Mouse (Mus musculus) cortical plate, adult 2 months (tissue): Measurements from ENCODE around the gene Slit3. TPM values are rescaled to one million over a fixed set of nuclear protein-coding genes. Genes with fewer than 3 reads are reported as not detected.

Source experiments
- H3K27ac ChIP-seq: fragments of 200-500 bp; 2 replicates; pipeline ENCODE4 v1.5.1; 2012; ENCODE audit warnings: low read length, control low read depth, inconsistent platforms; ENCODE audit not compliant: insufficient read depth
- H3K4me1 ChIP-seq: fragments of 200-500 bp; 2 replicates; pipeline ENCODE4 v1.6.1; 2011; ENCODE audit warnings: low read length; ENCODE audit not compliant: control insufficient read depth, insufficient read depth
- H3K4me3 ChIP-seq: fragments of 200-500 bp; 2 replicates; pipeline ENCODE4 v1.5.1; 2011; ENCODE audit warnings: mild to moderate bottlenecking, low read length, control low read depth; ENCODE audit not compliant: insufficient read depth
- CTCF ChIP-seq: fragments of 200-500 bp; IDR thresholded peaks from 2 replicates; pipeline ENCODE4 v1.5.1; 2011; ENCODE audit warnings: mild to moderate bottlenecking, control low read depth, low read length; ENCODE audit not compliant: insufficient read depth; ENCODE audit errors: extremely low read depth
- POLR2A ChIP-seq: fragments of 200-500 bp; IDR thresholded peaks from 2 replicates; pipeline ENCODE4 v1.6.1; 2011; ENCODE audit warnings: mild to moderate bottlenecking, low read length, control low read depth; ENCODE audit not compliant: insufficient read depth; ENCODE audit errors: extremely low read depth
- polyA plus RNA-seq: library from polyadenylated mRNA; depleted of rRNA; stranded (reverse); fragments of >200 nt; gene quantifications from 2 replicates; pipeline ENCODE4 v1.2.3, GENCODE M21; 2012

Slit3 gene
- polyA plus RNA-seq, 1 experiment, result 15.8 TPM

DNA sequence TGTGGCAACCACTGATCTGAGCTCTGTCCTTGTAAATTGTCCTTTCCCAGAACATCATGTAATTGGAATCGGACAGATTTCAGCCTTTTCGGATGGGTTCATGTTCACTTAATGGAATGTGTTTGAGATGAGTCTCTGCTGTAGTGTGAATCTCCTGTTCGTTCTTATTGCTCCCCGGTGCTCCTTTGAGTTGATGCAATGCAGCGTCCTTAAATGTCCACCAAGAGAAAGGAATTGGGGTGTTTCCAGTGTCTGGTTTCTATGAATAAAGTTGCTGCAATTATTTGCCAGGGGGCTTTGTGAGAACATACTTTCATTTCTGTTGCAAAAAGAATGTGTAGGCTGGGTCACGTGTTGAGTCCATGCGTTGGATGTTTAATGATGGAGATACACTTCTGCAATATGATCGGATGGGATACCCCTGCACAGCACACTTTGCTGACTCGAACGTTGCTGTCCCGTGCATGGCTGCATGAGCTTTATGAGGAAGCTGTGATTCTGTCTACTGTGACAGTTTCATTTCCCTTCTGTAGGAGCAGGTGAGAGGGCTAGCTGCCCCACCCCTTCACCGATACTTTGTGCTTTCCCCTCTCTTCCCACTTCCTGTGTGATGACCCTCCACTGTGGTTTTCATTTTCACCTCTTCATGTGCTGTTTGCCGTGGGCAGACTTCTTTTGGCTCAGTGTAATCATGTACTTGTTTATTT is 30.2 kb upstream of the Slit3 start:
- H3K27ac ChIP-seq, result no peak overlapping the region
- no peak overlapping the region for H3K4me3 ChIP-seq
- TF ChIP-seq POLR2A, result no peak
- TF ChIP-seq CTCF, result no peak
- H3K4me1 ChIP-seq, result no peaks in the 10 kb centered on the region; the same call in 1 of the 2 replicates

DNA sequence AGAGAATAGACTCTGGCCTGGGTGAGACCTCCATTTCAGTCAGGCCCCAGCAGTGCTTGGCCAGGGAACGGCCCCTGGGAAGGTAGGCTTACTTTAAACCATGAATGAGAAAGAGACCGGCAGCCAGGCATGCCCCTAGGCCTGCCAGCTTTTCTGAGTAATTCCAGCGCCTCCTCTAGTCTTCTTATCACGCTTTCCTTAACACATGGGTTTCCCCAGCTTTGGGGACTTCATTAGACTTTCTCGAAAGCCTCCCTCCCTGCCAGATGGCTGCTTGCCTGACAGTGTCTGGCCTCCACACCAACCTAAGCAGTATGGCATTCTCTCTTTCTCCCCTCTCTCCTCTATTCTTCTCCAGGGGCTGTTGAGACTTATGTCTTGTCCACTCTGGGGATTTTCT is 24.5 kb upstream of the Slit3 start:
- TF ChIP-seq CTCF (no peak), POLR2A (no peak)
- Histone ChIP-seq H3K27ac (no peak overlapping the region), H3K4me1 (no peaks in the 10 kb centered on the region), H3K4me3 (no peak overlapping the region)

DNA sequence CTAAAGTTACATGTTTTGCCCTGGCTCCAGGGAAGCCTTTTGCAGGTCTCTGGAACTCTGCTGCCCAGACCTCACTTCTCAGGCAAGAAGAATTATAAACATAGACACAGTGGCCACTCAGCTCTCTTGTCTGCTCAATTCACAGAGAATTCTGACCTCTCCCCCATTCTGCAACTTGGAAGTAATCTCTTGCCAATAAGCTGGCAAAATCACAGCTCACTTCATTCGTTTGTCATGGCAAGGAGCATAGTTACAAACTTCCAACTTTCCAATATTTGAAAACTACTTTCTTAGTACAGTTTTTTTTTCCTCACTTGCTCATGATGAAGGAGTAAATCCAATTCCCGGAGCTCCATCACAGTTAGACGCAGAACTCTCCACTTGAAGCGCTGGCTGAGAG is 11.2 kb upstream of the Slit3 start:
- TF ChIP-seq POLR2A, result no peak
- no peak for TF ChIP-seq CTCF
- H3K4me3 ChIP-seq, result no peak overlapping the region
- H3K4me1 ChIP-seq, result no peaks in the 10 kb centered on the region
- H3K27ac ChIP-seq, result no peak overlapping the region

DNA sequence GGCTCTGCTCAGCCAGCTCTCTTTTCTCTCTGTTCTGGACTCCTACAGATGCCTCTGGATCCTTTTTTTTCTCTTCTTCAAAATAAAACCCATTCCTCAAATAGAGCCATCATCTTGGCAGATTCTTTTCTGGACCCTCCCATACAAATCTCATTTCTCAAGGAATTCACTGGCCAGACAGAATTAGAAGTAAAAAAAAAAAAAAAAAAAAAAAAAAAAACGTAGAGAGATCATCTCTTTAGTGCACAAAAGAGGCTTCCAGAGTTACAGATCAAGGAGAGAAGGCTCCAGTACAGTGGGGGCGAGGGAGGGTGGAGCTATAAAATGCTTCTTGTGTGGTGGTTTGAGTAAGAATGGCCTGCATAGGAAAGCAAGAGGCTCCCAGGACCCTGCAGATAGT is 10.2 kb upstream of the Slit3 start:
- TF ChIP-seq CTCF (no peak), POLR2A (no peak)
- Histone ChIP-seq H3K27ac (no peak overlapping the region), H3K4me1 (no peaks in the 10 kb centered on the region), H3K4me3 (no peak overlapping the region)

DNA sequence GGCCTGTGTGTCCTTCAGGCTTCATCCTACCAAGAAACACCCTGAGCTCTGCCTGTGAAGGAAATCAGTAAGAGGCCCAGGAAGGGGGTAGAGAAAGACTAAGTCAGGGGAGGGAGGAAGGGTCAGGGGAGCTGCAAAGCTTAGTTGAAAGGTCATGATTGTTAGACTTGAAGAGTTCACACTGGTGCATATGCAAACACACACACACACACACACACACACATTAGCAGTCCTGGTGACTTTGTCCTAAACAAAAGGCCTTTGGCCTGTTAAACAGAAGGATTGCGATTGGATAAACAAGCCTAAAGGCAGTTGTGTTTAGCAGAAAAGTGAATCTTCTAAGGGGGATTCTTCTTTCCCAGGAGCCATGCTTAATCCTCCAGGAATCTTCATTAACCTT is 7.7 kb upstream of the Slit3 start:
- Histone ChIP-seq H3K27ac (no peak overlapping the region), H3K4me3 (no peak overlapping the region), H3K4me1 (no peaks in the 10 kb centered on the region)
- TF ChIP-seq POLR2A, result no peak
- TF ChIP-seq CTCF, result no peak

DNA sequence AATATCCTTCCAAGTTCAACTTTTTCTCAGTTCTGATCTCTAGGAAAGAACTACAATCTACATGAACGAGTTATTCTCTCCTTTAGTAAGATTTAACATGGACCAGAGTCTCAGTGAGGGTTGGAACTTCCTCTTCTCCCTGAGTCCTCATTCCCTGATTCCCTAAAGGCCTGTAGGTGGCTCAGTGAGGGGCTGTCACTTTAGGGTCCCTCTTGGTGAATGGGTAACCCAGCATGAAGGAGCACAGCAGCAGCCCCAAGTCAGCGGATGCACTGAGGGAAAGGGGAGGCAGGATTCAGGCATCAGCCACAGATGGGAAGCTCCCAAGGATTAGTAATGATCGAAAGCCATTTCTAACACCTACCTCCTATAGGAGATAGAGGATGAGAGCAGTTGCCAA is 4.6 kb upstream of the Slit3 start:
- Histone ChIP-seq H3K4me3 (no peak overlapping the region), H3K27ac (no peak overlapping the region), H3K4me1 (no peaks in the 10 kb centered on the region)
- TF ChIP-seq POLR2A (no peak), CTCF (no peak)

DNA sequence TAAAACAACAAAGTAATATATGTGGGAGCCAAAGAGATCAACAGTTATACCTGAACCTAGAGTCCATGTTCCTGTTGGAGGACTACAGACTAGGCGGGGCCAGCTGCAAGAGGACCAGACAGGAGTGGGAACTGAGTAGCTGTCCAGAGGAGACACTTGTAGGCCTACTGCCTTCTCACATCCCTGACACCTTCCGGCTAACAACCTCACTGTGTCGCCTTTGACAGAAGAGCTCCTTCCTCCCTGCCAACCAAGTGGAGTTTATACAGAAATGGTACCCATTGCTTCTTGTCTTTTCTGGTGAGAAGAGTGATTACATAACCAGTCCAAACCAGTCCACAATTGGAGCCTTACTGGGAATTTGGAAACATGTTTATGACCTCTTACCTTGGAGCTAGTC is 3.2 kb upstream of the Slit3 start:
- no peak overlapping the region for H3K27ac ChIP-seq
- TF ChIP-seq CTCF, result no peak
- no peak for TF ChIP-seq POLR2A
- no peaks in the 10 kb centered on the region for H3K4me1 ChIP-seq

DNA sequence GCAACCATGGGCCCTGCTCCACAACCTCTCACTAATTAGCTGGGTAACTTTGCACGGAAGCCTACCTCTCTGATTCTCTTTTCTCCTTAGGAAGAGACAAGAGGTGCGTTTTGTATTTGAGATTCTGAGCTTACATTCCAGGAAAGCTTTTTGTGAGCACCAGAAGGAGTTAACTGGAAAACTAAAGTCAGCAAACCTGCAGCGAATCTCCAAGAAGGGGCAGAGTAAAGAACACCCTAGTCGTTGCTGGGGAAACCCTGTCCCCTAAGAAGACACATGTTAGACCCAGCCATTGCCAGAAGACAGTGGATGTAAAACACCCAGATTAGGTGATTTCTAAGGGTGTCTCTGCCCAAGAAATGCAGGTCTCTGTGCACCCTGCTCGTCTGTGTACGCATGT is 2.3 kb upstream of the Slit3 start:
- H3K27ac ChIP-seq, result no peak overlapping the region
- TF ChIP-seq POLR2A (no peak), CTCF (no peak)
- no peak overlapping the region for H3K4me3 ChIP-seq
- no peaks in the 10 kb centered on the region for H3K4me1 ChIP-seq

More for the DNA sequence above, 3.2 kb upstream of the Slit3 start:
- no peak overlapping the region for H3K4me3 ChIP-seq

DNA sequence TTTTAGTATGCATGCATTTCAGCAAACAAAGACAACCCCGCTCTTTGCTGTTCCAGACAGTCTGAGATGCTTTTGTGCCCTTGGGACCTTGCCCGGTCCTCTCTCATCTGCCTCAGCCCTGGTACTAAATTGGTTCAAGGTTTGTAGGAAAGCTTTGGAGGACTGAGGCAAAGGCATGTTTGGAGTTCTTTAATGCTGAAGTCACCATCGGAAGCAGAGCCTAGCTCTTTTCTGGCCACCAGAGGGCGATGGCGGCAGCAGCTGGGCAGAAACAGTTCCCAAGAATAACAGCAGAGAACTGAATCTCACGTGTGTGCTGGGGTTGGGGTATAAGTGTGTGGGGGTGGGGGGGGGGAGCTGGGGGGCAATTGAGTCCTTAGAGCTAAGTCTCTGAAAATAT is 1.7 kb upstream of the Slit3 start:
- TF ChIP-seq CTCF (peak; percentile 88), POLR2A (no peak)
- Histone ChIP-seq H3K27ac (no peak overlapping the region), H3K4me1 (no peaks in the 10 kb centered on the region), H3K4me3 (no peak overlapping the region)

DNA sequence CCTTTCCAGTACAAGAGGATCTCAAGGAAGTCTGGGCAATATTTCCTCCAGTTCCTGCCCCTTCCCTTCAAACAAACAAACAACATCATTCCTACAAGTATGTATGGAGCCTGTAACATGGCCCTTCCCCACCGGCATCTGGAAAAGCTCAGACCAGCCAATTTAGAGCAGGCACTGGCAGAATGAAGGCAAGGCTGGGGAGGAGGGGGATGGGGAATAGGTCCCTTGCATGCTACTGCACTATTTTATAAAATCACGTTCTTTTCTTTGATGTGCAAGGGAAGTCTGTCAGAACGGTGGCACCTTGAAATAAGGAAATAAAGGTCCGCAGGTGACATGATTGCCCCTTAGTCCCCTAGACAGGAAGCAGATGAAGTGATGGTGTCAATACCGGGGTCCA is 948 bp upstream of the Slit3 start:
- no peak overlapping the region for H3K27ac ChIP-seq
- no peak overlapping the region for H3K4me3 ChIP-seq
- TF ChIP-seq POLR2A (no peak), CTCF (no peak)
- H3K4me1 ChIP-seq, result no peaks in the 10 kb centered on the region; the same call in none of the 2 replicates

DNA sequence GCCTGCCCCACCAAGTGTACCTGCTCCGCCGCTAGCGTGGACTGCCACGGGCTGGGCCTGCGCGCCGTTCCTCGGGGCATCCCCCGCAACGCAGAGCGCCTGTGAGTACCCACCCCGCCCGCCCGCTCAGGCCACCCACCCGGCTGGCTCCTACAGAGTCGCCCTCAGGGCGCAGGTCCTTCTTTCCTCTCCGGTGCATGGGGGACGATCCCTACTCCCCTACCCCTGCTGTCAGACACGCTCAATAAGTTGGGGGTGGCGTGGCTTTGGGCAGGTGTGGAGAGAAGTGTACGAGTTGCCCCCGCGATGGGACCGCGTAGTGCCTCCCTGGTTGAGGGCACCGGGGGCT is 561 bp downstream of the Slit3 start:
- peak overlapping the region; percentile 90 for H3K27ac ChIP-seq
- peak overlapping the region; percentile 99 for H3K4me3 ChIP-seq
- H3K4me1 ChIP-seq, result no peaks in the 10 kb centered on the region; the same call in none of the 2 replicates
- TF ChIP-seq CTCF (no peak), POLR2A (no peak)
